Mouse (Mus musculus) frontal cortex, adult (tissue): ENCODE results near the gene Sncb.

Experiments
- ATAC-seq: cut with Nextera tagmentation; 2 replicates; pipeline ENCODE4 v1.9.2; 2017; ENCODE audit warnings: mild to moderate bottlenecking, moderate library complexity, mixed read lengths; ENCODE audit not compliant: low TSS enrichment

Gene Sncb

DNA sequence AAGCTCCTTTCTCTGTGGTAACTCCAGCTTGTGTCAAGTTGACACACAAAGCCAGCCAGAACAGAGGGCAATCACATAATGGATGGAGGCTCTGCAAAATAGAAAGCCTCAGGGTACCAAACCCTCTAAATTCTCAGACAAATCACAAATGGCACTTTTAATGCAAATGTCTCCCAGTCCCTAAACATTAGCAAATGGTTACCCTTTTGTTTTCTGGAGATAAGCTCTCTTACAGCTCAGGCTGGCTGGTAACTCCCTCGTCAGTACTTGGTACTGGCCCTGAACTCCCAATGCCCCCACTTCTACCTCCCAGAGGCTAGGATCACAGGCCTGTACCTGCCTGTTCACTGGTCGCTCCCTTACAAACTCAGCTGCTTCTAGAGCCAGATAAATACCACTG is 16.8 kb upstream of the Sncb start:
- no peak for ATAC-seq

DNA sequence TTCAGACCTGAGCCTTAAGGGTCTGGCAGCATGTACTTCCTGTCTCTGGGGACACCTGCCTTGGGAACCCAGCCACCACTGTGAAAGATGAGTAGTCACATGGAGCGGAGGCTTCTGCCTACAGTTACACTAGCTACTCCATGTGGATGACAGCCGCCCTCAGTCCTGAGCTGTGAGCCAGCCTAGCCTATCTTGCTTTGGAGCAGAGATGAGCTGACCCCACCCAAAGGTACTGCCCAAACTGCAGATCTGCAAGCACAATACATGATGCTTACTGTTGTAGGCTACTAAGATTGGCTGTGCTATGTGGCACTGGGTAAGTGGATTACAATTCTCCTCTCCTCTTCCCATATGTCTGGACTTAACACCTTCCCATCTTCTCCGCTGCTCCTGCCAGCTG is 14.7 kb upstream of the Sncb start:
- ATAC-seq: peak; percentile 79

DNA sequence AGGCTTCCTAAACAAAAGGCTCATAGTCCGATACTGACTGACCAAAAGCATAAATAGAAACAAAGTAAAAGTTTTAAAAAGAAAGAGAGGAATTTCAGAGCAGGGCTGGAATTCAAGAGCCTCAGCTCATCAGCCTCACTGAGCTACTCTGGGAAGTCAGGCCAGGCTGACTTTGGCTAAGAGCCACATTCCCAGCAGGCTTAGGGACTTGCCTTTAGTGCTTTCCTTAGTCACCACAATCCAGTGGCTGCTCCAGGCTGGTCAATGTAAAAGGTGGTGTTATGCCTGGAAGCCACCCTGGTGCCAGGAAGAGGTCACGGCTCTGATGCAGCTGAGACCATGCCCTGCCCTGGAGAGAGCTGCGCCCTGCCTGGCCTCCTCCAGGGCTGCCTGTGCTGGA is 14.2 kb upstream of the Sncb start:
- peak; percentile 76 for ATAC-seq

DNA sequence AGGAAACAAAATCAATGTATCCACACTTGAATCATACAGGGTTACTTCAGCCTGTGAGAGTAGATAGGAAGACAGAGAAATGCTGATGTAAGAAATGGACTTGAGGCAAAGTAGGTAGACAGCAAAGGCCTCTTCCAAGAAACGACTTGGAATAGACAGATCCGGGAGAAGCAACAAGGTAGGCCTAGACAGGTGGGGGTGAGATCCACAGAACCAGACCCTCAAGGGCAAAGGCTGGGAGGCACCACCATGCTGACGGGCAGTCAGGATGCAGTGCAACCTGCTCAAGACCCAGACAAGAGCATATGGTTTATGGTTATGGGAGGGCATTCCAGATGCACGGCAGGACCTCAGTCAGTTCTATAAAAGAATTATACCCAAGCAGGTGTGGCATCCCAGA is 617 bp upstream of the Sncb start:
- no peak for ATAC-seq

DNA sequence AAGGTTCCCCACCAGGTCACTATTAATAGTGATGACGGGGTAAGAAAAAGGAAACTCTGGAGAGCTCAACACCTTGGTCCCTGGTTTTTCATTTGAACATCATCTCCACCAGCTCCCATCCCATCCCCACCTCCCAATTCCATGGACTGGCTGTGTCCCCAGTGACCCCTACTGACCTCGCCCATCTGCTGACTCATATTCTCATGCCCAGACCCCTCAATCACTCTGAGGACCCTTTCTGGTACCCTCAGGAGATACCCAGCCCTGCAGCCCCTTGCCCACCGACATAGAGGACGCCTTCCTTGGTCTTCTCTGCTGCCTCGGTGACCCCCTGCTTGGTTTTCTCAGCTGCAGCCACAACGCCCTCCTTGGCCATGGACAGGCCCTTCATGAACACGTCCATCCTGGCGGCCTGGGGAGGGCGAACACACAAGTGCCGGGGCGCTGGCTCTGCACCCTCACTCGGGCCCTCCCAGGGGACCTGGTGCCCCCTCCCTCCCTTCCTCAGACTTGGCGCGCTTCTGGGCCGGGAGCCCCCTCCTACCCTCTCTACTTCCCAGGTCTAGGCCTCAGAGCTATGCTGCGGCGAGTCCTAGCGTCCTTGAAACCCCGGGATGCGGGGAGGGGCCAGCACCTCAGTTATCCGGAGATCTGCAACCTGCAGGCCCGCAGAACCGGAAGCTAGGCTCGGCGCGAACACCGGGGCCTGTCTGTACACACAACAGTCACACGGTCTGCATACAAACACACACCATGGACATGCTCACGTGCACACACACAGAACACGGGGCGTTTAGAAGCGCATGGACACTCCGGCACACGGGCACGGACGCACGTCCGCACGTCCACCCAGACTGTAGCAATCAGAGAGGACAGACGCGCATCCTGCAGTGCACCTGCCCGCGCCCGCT is 859 bp downstream of the Sncb start:
- peak; percentile 18; the same call in 1 of the 2 replicates for ATAC-seq

DNA sequence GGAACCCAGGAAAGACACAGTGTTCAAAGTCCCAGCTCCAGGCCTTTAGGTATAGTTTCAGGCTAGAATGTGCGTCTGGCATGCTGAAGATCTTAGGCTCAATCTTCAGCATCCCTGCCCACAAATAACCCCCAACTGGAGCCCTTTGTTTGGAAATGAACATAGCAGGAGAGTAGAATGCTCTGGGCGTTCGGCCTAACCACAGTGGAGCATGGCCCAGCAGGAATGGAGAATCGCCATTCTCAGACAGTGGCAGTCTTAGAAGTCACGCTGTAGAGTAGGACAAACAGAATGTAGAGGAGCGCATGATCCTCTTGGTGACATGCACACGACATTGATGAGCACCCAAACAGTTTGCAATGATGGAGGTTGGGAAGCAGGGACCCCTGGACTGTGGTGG is 5.5 kb downstream of the Sncb start:
- ATAC-seq: no peak

DNA sequence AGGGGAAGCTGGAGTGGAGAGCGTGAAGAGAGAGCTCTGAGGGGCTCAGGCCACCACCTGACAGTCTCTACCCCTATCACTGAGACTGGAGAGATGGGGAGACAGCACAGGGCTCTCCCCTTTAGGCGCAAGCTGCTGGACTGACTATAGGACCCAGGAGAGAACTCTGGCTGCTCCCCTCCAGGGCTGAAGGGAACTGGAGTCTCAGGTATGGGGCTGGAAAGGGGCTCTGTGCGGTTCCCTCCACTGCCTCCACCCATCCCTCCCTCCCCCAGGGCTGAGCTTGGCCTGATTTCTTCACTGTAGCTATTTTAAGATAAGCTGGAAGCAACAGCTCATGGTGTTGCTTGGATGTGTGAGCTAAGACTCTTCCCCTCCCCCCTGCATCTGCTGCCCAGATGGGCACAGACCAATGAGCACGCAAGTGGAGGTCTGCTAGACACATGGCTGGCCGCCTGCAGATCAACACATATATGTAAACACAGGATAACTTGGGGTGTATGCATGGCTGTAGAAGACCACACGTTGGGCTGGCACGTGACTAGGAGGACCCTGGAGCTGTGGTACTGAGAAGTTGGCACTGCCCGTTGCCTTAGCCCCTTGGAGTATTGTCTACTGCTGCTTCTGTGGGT is 6.1 kb downstream of the Sncb start:
- peak; percentile 41 for ATAC-seq

DNA sequence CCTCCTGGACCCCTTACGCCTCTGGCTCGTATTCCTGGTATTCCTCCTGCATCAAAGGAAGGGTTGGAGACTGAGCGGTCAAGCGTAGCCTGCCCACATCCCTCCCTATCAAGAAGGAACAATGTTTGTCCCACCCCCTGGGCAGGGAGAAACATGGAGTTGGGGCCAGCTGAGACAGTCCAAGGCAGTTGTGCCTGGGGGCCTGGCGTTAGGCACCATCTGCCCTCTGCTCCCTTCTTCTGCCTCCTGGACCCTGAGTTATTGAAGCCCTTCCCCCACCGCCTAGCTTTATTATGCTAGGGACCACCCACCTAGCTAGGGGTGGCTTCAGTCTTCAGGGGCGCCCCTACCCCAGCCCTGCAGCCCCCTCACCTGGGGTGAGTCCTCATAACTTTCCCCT is 6.9 kb downstream of the Sncb start:
- ATAC-seq: no peak

DNA sequence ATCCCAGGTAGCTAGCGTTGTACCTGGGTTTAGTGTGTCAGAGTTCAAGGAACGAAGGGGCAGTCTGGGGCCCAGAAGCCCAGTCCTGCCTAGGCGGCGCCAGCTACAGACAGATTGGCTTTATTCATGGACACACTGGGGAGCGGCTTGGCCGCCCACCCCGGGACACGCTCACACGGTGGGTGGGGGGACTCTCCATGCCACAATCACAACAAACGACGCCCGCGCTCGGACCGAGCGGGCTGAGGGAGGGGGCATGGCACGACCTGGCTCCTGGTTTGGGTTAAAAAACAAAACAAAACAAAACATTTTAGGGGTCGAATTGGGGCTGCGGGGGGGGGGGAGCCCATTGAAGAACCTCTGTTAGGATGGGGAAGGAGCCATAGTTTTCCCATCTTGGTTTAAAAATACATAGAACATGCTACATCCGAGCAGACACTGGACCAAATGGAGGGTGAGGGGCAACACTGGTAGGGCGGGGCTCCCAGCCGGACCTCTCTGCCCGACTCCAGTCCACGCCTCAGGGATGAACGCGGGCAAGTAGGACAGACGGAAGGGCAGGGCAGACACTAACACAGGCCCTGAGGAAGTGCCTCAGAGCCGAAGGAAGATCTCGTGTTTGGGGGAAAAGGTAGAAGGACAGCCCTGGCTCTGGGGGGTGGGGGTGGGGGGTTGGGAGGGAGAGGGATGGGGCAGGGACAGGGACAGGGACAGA is 7.5 kb downstream of the Sncb start:
- no peak for ATAC-seq

DNA sequence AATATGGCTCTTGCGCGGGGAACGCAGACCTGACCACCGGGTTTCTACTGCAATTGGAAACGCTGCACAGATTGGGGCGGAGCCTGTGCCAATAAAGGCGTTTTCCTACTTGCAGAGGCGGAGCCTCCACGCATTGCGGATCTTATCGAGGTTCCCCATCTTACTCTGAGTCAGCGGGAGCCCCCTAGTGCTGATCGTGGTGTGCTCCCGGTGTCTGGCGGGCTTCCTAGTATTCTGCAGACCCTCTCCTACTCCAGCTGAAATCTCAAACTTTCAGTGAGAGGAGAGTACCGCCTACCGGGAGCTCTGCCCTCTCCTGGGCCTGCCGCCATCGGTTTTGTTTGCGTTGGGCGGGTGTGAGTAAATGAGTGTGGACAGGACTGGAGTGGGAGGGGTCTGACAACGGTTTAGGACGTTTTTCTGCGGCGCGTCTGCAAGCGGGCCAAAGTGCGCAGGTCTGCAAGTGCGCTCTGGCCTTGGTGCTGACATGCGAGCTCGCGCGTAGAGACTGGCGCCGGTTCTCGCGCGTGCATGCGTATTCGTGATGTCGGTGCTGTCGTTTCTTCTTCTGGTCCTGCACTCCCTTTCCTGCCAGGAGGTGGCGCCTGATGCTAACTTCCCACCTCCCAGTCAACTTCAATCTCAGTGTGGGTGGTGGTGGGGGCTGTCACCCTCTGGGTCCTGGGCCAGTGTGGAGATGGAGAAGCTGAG is 8.2 kb downstream of the Sncb start:
- peak; percentile 54 for ATAC-seq

DNA sequence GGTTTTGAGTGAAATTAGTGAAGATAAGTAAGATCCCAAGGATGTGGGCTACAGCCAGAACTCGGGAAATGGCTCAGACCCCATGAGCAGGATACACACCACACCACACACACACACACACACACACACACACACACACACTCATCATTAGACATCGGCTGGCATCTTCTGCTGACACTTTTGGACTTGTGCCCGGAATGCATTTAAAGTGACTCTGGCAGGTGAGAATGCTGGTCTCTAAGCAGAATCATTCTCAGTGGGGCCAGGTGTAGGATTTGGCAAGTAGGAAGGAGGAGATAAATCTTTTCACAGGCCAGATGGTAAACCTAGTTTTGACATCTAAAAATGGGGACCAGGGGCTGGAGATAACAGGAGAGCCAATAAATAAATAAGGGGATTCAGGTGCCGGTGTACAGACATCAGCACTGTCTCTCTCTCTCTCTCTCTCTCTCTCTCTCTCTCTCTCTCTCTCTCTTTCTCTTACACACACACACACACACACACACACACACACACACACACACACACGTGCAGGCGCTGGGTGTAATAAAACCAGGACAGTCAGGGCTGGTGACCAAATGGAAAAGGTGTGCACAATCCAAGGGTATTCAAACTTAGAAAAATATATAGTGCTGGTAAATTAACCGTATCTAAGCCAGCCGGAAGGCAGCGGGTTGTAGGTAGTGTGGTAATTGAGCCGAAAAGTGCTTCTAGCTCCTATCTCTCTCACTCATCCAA is 9.1 kb downstream of the Sncb start:
- ATAC-seq: no peak

DNA sequence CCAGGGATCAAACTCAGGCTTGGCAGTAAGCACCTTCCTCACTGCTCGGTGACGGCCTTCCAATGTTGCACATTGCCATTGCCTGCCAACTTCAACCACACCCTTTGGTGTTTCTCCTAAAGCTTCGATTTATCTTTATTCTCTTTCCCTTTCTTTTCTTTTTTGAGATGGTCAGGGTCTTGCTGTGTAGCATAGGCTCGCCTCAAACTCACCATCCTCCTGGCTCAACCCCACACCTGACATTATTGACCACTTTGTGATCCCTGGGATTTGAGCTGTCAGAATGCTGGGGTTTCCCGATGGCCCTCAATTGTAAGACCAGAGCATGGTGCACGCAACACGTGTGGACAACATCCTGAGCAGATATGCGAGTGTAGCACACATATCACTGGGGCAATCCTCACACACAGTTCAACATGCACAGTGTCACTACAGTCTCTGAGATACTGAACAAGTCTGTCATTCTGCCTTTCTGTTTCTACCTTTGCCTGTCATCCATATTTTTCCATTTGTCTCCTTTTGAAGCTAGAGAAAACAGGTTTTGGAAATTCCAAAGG is 10.2 kb downstream of the Sncb start:
- ATAC-seq: no peak

DNA sequence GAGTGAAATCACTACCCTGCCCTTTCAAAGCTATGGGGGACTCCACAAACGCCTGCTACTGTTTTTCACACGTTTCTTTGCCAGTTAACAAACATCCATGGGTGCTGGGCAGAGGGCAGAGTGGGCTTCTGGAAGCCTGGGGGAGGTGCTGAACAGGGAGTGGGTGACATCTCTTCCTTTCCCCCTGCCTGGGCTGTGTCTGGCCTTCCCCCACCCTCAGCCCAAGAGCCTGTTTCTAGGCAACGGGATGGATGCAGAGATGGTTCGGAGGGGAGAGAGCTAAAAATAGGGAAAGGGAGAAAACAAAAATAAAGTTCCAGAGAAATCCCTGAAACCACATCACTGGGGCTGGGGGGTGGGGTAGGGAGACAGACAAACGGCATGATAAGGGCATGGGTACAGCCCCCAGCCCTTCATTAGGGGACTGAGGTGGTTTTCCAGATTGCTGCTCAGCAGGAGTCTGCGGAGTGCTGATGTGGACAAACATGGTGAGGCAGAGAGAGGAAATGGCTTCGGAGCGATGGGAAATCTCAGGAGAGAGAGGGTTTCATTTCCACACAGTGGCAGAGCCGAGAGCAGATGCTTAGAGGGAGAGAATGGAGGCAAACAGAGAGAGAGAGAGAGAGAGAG is 11.1 kb downstream of the Sncb start:
- ATAC-seq: 0 out of 2 replicates have a peak, but pooled peaks have one; percentile 14

DNA sequence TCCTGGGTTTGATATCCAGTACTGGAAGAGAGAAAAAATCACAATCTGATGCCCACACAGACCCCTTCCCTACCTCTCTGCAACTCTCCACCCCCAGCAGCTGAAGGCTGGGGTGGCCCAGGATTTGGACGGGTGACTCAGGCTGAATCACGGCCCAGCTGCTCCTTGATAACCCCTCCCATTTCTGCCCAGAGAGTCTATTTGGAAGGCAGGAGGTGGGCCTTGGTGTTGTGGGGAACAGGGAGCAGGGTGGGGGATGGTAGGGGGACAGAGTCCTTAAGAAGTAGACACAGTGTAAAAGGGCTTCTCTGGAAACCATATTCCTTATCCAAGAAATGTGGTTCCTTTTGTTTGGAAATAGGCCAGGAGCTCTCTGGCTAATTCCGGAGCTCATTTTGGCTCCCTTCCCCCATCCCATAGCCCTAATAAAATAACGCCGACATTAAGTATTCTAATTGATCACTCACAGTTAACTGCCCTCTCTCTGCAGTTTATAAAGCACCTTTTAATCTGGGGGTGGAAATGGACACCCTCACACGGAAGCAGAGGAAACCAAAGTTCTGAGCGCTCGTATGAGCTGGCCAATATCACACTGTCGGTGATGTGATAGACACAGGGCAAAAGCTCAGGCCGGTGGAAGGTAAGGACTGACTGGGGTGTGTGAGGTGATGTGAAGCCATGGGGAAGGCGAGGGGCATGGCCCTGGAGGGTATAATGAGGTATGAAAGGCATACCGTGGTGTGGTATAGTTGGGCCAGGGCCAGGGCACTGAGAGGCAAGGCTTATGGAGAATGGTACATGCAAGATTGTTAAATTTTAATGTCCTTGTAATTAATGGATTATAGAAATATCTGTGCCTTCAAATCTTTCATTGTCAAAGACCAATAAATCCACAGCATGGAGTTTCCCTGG is 12.0 kb downstream of the Sncb start:
- no peak for ATAC-seq

DNA sequence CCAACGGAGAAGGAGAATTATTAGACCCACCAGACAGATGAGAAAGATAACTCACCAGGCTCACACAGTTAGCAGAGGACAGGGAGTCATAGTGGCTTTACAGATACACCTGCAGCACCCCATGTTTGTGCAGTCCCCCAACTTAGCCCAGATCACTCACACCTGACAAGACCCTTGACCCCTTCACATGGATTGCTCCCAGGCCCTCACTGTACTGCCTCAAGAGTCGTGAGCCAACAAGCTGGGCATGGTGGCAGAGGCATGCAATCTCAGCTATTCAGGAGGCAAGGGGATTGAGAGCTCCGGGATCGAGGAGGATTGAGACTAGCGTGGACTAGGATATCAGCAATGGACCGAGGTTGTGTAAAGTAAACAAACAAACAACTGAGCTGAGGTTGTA is 12.7 kb downstream of the Sncb start:
- ATAC-seq: no peak

DNA sequence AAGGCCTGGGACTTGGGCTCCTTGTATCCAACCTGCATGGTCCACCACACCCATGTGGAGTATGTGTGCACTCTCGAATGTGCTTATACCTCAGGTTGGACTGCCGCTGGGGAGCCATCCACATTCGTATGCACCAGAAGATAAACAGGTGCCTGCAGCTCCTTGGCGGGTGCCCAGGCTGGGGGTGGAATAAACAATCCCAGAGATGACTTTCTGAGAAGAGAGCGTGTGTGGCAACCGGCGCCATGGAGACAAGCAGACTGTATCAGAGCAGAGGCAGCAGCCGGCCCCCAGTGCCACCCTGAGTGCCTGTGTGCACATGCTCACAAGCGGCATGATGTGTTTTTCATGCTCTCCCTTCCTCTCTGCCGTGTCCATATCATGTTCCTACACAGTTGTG is 13.7 kb downstream of the Sncb start:
- ATAC-seq: peak; percentile 41

DNA sequence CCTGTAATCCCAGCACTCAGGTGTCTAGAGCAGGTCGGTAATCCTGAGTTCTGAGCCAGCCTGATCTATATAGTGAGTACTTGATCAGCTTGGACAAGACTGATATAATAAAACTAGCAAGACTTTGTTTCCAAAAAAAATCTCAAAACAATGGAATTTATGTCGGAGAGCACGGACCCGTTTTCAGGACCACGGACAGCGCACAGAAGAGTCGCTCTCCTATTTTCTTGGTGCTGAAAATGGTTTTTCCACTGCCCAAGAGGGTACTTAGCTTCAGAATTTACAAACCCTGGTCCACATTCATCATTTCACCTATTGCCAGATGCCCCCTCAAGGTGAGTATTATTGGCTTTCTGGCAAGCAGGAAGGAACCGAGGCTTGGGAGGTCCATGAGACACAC is 15.7 kb downstream of the Sncb start:
- ATAC-seq: no peak

DNA sequence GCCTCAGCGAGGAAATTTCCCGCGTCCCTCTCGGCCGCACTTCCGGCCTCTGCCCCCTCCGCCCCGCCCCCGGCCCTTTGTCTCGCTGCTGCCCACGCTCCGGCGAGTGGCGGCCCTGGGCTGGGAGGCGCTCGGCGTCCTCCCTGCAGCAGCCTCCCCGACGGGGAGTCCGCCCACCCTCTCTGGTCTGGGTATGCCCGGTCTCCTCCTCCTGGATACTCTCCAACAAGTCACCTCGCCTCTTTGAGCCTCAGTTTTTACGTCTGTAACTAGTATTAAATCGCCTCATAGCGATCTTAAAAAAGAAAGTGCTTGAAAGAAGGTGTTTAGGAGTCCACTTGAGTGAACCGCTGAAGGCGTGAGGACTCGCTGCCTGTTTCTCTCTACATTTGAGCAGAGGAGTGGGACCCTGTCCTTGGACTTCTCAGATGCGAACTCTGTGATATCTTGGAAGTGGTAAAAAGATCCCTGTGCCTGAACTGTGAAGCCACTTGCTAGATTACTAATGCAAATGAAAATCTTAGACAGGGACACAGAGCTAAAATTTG is 16.5 kb downstream of the Sncb start, which contains the start of gene Gprin1:
Gene Gprin1 (minus strand): TSS at position 11 of the 548 bp plus-strand sequence.
- ATAC-seq: no peak
